Mouse (Mus musculus): ENCODE measurements at regions not wholly inside any gene's neighbourhood (a gene's known extent, or its start where the extent isn't known, plus 50 kb on each side); places are given as distances from the start of the nearest gene placed in this dataset.

- Histone ChIP-seq H3K36me3 (no peaks in the 10 kb centered on the region), H3K9ac (no peak overlapping the region), H3K27ac (no peak overlapping the region), H3K4me1 (replicated peaks) (no peaks in the 10 kb centered on the region), H3K4me2 (no peak overlapping the region), H3K4me3 (replicated peaks) (no peak overlapping the region), H3K27me3 (no peaks in the 10 kb centered on the region), H3K9me3 (replicated peaks) (peaks cover 4% of the 10 kb centered on the region; the same call in 1 of the 2 replicates)
- 82% methylated on average over 9 of the region's 9 CpGs for WGBS (ENCODE audit: insufficient replicate concordance)
- DNase-seq = no peak
- ATAC-seq (ENCODE audit: low read depth) = no peak
Observed at GRCm38 (mm10) chr17:48823921-48824320, 108.3 kb upstream of the Lrfn2 start.

- ATAC-seq (ENCODE audit: low read depth) = no peak
Observed at GRCm38 (mm10) chr17:48825212-48825913, 106.8 kb upstream of the Lrfn2 start.

GRCm38 (mm10) chr17:48838297-48838979, 93.7 kb upstream of the Lrfn2 start:
- Histone ChIP-seq H3K27ac (no peak overlapping the region), H3K4me3 (replicated peaks) (no peak overlapping the region), H3K36me3 (no peaks in the 10 kb centered on the region), H3K4me1 (replicated peaks) (no peaks in the 10 kb centered on the region), H3K9me3 (replicated peaks) (no peaks in the 10 kb centered on the region), H3K9ac (no peak overlapping the region), H3K27me3 (no peaks in the 10 kb centered on the region), H3K4me2 (no peak overlapping the region)
- WGBS (ENCODE audit: insufficient replicate concordance) = 59% methylated on average over 20 of the region's 20 CpGs
- DNase-seq (no peak), ATAC-seq (ENCODE audit: low read depth) (no peak)

More at GRCm38 (mm10) chr17:48825212-48825913, 106.8 kb upstream of the Lrfn2 start:
- Histone ChIP-seq H3K9ac (no peak overlapping the region), H3K4me3 (replicated peaks) (no peak overlapping the region), H3K27me3 (no peaks in the 10 kb centered on the region), H3K36me3 (no peaks in the 10 kb centered on the region), H3K9me3 (replicated peaks) (peaks cover 4% of the 10 kb centered on the region; the same call in 1 of the 2 replicates), H3K4me2 (no peak overlapping the region), H3K27ac (no peak overlapping the region), H3K4me1 (replicated peaks) (no peaks in the 10 kb centered on the region)
- no peak for DNase-seq
- 31% methylated on average over 9 of the region's 9 CpGs for WGBS (ENCODE audit: insufficient replicate concordance)

- 39% methylated on average over 7 of the region's 7 CpGs for WGBS (ENCODE audit: insufficient replicate concordance)
- Histone ChIP-seq H3K4me3 (replicated peaks) (no peak overlapping the region), H3K9ac (no peak overlapping the region), H3K27ac (no peak overlapping the region), H3K4me1 (replicated peaks) (no peaks in the 10 kb centered on the region), H3K36me3 (no peaks in the 10 kb centered on the region), H3K4me2 (no peak overlapping the region), H3K9me3 (replicated peaks) (no peaks in the 10 kb centered on the region), H3K27me3 (no peaks in the 10 kb centered on the region)
- ATAC-seq (ENCODE audit: low read depth) (no peak), DNase-seq (no peak)
Observed at GRCm38 (mm10) chr17:48847890-48848289, 84.3 kb upstream of the Lrfn2 start.

- H3K27me3 ChIP-seq = no peaks in the 10 kb centered on the region
- H3K9me3 ChIP-seq (replicated peaks) = no peaks in the 10 kb centered on the region
- DNase-seq (no peak), ATAC-seq (ENCODE audit: low read depth) (no peak)
- no peak overlapping the region for H3K4me3 ChIP-seq (replicated peaks)
- H3K4me1 ChIP-seq (replicated peaks) = no peaks in the 10 kb centered on the region
- H3K27ac ChIP-seq = no peak overlapping the region
- H3K9ac ChIP-seq = no peak overlapping the region
- H3K36me3 ChIP-seq = no peaks in the 10 kb centered on the region
- H3K4me2 ChIP-seq = no peak overlapping the region
Observed at GRCm38 (mm10) chr17:48850910-48851309, 81.3 kb upstream of the Lrfn2 start.

GRCm38 (mm10) chr17:48858891-48859290, 73.3 kb upstream of the Lrfn2 start:
- no peak for ATAC-seq (ENCODE audit: low read depth)
- Histone ChIP-seq H3K4me3 (replicated peaks) (no peak overlapping the region), H3K27ac (no peak overlapping the region), H3K27me3 (no peaks in the 10 kb centered on the region), H3K9me3 (replicated peaks) (no peaks in the 10 kb centered on the region), H3K36me3 (no peaks in the 10 kb centered on the region), H3K4me1 (replicated peaks) (no peaks in the 10 kb centered on the region), H3K9ac (no peak overlapping the region), H3K4me2 (no peak overlapping the region)
- DNase-seq = no peak
- 40% methylated on average over 6 of the region's 6 CpGs for WGBS (ENCODE audit: insufficient replicate concordance)

GRCm38 (mm10) chr17:48870443-48870842, 61.7 kb upstream of the Lrfn2 start:
- Histone ChIP-seq H3K27me3 (no peaks in the 10 kb centered on the region), H3K4me3 (replicated peaks) (no peak overlapping the region), H3K36me3 (no peaks in the 10 kb centered on the region), H3K9me3 (replicated peaks) (0 out of 2 replicates have a peak, but pooled peaks cover 4% of the 10 kb centered on the region), H3K9ac (no peak overlapping the region), H3K4me2 (no peak overlapping the region), H3K4me1 (replicated peaks) (no peaks in the 10 kb centered on the region), H3K27ac (no peak overlapping the region)
- 54% methylated on average over 6 of the region's 6 CpGs for WGBS (ENCODE audit: insufficient replicate concordance)
- no peak for ATAC-seq (ENCODE audit: low read depth)
- no peak for DNase-seq

GRCm38 (mm10) chr17:48877505-48877904, 54.7 kb upstream of the Lrfn2 start:
- Histone ChIP-seq H3K4me2 (no peak overlapping the region), H3K27me3 (no peaks in the 10 kb centered on the region), H3K9me3 (replicated peaks) (no peaks in the 10 kb centered on the region), H3K27ac (no peak overlapping the region), H3K36me3 (no peaks in the 10 kb centered on the region), H3K4me3 (replicated peaks) (no peak overlapping the region), H3K4me1 (replicated peaks) (no peaks in the 10 kb centered on the region), H3K9ac (no peak overlapping the region)
- 61% methylated on average over 8 of the region's 8 CpGs for WGBS (ENCODE audit: insufficient replicate concordance)
- ATAC-seq (ENCODE audit: low read depth) (no peak), DNase-seq (no peak)

GRCm38 (mm10) chr17:48880590-48880989, 51.6 kb upstream of the Lrfn2 start:
- H3K27ac ChIP-seq = no peak overlapping the region
- WGBS (ENCODE audit: insufficient replicate concordance) = 54% methylated on average over 3 of the region's 3 CpGs
- no peaks in the 10 kb centered on the region for H3K27me3 ChIP-seq
- no peaks in the 10 kb centered on the region for H3K9me3 ChIP-seq (replicated peaks)
- H3K4me1 ChIP-seq (replicated peaks) = no peaks in the 10 kb centered on the region
- H3K36me3 ChIP-seq = no peaks in the 10 kb centered on the region
- ATAC-seq (ENCODE audit: low read depth) (no peak), DNase-seq (no peak)
- no peak overlapping the region for H3K9ac ChIP-seq
- H3K4me3 ChIP-seq (replicated peaks) = no peak overlapping the region
- H3K4me2 ChIP-seq = no peak overlapping the region

GRCm38 (mm10) chr17:48881946-48882345, 50.2 kb upstream of the Lrfn2 start:
- Histone ChIP-seq H3K4me2 (no peak overlapping the region), H3K9me3 (replicated peaks) (no peaks in the 10 kb centered on the region), H3K27me3 (no peaks in the 10 kb centered on the region), H3K9ac (no peak overlapping the region), H3K27ac (no peak overlapping the region), H3K4me1 (replicated peaks) (no peaks in the 10 kb centered on the region), H3K36me3 (no peaks in the 10 kb centered on the region), H3K4me3 (replicated peaks) (no peak overlapping the region)
- 74% methylated on average over 5 of the region's 5 CpGs for WGBS (ENCODE audit: insufficient replicate concordance)
- no peak for DNase-seq
- ATAC-seq (ENCODE audit: low read depth) = no peak

Measured in liver, embryonic 13.5 days (tissue).